In the genomic region with DNA sequence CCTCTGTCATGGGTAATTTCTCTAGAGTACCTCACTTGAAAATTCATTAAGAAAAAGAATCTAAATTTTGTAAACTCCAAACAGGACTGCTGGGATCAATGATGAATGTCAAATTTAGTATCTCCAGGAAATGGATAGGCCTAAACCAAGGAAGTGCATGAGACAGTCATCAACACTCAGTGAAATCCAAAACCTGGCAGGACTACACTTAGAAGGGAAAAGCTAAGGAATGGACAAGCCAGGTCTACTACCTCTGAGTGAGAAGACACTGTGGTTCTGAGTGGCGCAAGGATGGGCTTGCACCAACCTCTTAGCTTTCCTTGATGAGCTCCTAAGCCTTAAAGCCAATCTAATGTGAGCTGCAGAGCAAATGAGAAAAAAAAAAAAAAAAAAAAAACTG, we compare ENCODE assay signal across 10 mouse cellular contexts. TPM values are rescaled to one million over a fixed set of nuclear protein-coding genes. Genes with fewer than 3 reads are reported as not detected.
DNase-seq lines count a peak whose midpoint lies in the region; ATAC-seq and TF ChIP-seq lines count a peak whose summit lies in the region.
"Had no signal": no experiment of that assay in that cellular context is flagged by ENCODE, and none has a peak within 500 bp of the region (broad histone marks: within the 10 kb centered on the region; RNA-seq: fewer than 3 reads in every experiment).

No protein-coding gene starts in this region.

- H3K4me3 ChIP-seq in forebrain, embryonic 13.5 days = no peak overlapping the region
- H3K4me3 ChIP-seq in forebrain, embryonic 14.5 days (ENCODE audit: low read depth, low read length) = no peak overlapping the region
- peak overlapping the region; percentile 88; the same call in 1 of the 2 replicates for H3K4me3 ChIP-seq in kidney, embryonic 15.5 days (replicated peaks)
- H3K4me3 ChIP-seq in ES-E14 (ENCODE audit: insufficient read depth in 1 of 2, low read depth in 1 of 2, low read length in 2 of 2, poor library complexity in 1 of 2, severe bottlenecking in 1 of 2) = peak overlapping the region in 1 of 2 experiments; percentile 35; a peak in 1 of 4 replicates
- H3K4me3 ChIP-seq in liver, postnatal 0 days (ENCODE audit: low read depth, low read length) = peak overlapping the region; percentile 78

- no peak for ATAC-seq in forebrain, embryonic 13.5 days
- no peak for ATAC-seq in forebrain, embryonic 14.5 days
- no peak for ATAC-seq in kidney, embryonic 15.5 days (replicated peaks; ENCODE audit: low FRiP score)
- ATAC-seq in liver, postnatal 0 days = no peak
- ATAC-seq in CD4-positive, CD25-positive, alpha-beta regulatory T cell, adult 4 months = no peak

- no peak for DNase-seq in forebrain, embryonic 14.5 days (ENCODE audit: low spot score)
- DNase-seq in kidney, adult 8-10 months = no peak
- no peak for DNase-seq in ES-E14 (ENCODE audit: low read depth, low spot score)
- no peak for DNase-seq in liver, postnatal 0 days
- no peak for DNase-seq in spleen, adult 12 weeks (ENCODE audit: low spot score)
- DNase-seq: gastrocnemius, postnatal 14 days had no signal

- no peaks in the 10 kb centered on the region for H3K27me3 ChIP-seq in forebrain, embryonic 13.5 days
- H3K27me3 ChIP-seq in forebrain, embryonic 14.5 days (replicated peaks; ENCODE audit: control insufficient read depth, insufficient read depth, low read length) = no peaks in the 10 kb centered on the region
- H3K27me3 ChIP-seq in kidney, embryonic 15.5 days = no peaks in the 10 kb centered on the region
- no peaks in the 10 kb centered on the region for H3K27me3 ChIP-seq in liver, postnatal 0 days (ENCODE audit: insufficient read depth, low read length)

- peaks cover under 1% of the 10 kb centered on the region for H3K36me3 ChIP-seq in forebrain, embryonic 13.5 days (ENCODE audit: poor library complexity, severe bottlenecking)
- H3K36me3 ChIP-seq in forebrain, embryonic 14.5 days (ENCODE audit: control insufficient read depth, insufficient read depth, low read length) = peaks cover under 1% of the 10 kb centered on the region; the same call in 1 of the 2 replicates
- peaks cover 5% of the 10 kb centered on the region; the same call in 1 of the 2 replicates for H3K36me3 ChIP-seq in kidney, embryonic 15.5 days
- peaks cover 4% of the 10 kb centered on the region for H3K36me3 ChIP-seq in ES-E14 (ENCODE audit: control insufficient read depth, insufficient read depth, low read length, poor library complexity, severe bottlenecking)
- H3K36me3 ChIP-seq in liver, postnatal 0 days (replicated peaks; ENCODE audit: insufficient read depth, low read length) = peaks cover 13% of the 10 kb centered on the region

- no peak for TF ChIP-seq EP300 in liver, postnatal 0 days (IDR thresholded peaks at IDR 0.05; ENCODE audit: low read depth)

- H3K4me1 ChIP-seq in forebrain, embryonic 13.5 days = peaks cover 58% of the 10 kb centered on the region
- H3K4me1 ChIP-seq in forebrain, embryonic 14.5 days (ENCODE audit: control insufficient read depth, insufficient read depth, low read length) = peaks cover 20% of the 10 kb centered on the region
- peaks cover 61% of the 10 kb centered on the region for H3K4me1 ChIP-seq in kidney, embryonic 15.5 days
- H3K4me1 ChIP-seq in ES-E14 (ENCODE audit: control insufficient read depth in 2 of 2, insufficient read depth in 2 of 2, low read length in 2 of 2, poor library complexity in 1 of 2) = peaks cover 9 to 15% of the 10 kb centered on the region in 2 experiments
- peaks cover 9% of the 10 kb centered on the region for H3K4me1 ChIP-seq in liver, postnatal 0 days (ENCODE audit: insufficient read depth)

- in situ Hi-C loops in ES-E14 (cut with MboI; ENCODE audit: low sequenced_read_pairs in 2 of 2, unreplicated experiment in 2 of 2) = no loop called here

- H3K9me3 ChIP-seq in forebrain, embryonic 13.5 days (replicated peaks) = no peaks in the 10 kb centered on the region
- H3K9me3 ChIP-seq in forebrain, embryonic 14.5 days (replicated peaks; ENCODE audit: control insufficient read depth, low read length) = no peaks in the 10 kb centered on the region
- no peaks in the 10 kb centered on the region for H3K9me3 ChIP-seq in kidney, embryonic 15.5 days (replicated peaks)
- H3K9me3 ChIP-seq in ES-E14 (ENCODE audit: control insufficient read depth, insufficient read depth, low read depth, low read length) = no peaks in the 10 kb centered on the region
- no peaks in the 10 kb centered on the region for H3K9me3 ChIP-seq in liver, postnatal 0 days (ENCODE audit: low read length)

- H3K9ac ChIP-seq in forebrain, embryonic 13.5 days = no peak overlapping the region
- H3K9ac ChIP-seq in forebrain, embryonic 14.5 days (ENCODE audit: low read length) = no peak overlapping the region
- no peak overlapping the region for H3K9ac ChIP-seq in kidney, embryonic 15.5 days
- no peak overlapping the region for H3K9ac ChIP-seq in ES-E14 (ENCODE audit: insufficient read depth, low read depth, low read length, poor library complexity, severe bottlenecking)
- H3K9ac ChIP-seq in liver, postnatal 0 days (replicated peaks) = no peak overlapping the region

- no peak for TF ChIP-seq CTCF in liver, postnatal 0 days (IDR thresholded peaks at IDR 0.05; ENCODE audit: low read depth)

- 89% methylated on average over 1 of the region's 1 CpGs for WGBS in forebrain, embryonic 13.5 days
- 88% methylated on average over 1 of the region's 1 CpGs for WGBS in forebrain, embryonic 14.5 days
- 69% methylated on average over 1 of the region's 1 CpGs for WGBS in kidney, embryonic 15.5 days
- WGBS in liver, postnatal 0 days (ENCODE audit: insufficient replicate concordance) = 84% methylated on average over 1 of the region's 1 CpGs

- no peak overlapping the region for H3K27ac ChIP-seq in forebrain, embryonic 13.5 days
- H3K27ac ChIP-seq in forebrain, embryonic 14.5 days (ENCODE audit: low read depth, low read length) = no peak overlapping the region
- H3K27ac ChIP-seq in kidney, embryonic 15.5 days = no peak overlapping the region
- no peak overlapping the region for H3K27ac ChIP-seq in ES-E14 (ENCODE audit: insufficient read depth, low read depth, low read length, poor library complexity, severe bottlenecking)
- peak overlapping the region; percentile 8; the same call in 1 of the 2 replicates for H3K27ac ChIP-seq in liver, postnatal 0 days (ENCODE audit: low read depth)
- H3K27ac ChIP-seq: macrophage had no signal

- H3K4me2 ChIP-seq in forebrain, embryonic 13.5 days = 0 out of 2 replicates have a peak overlapping the region, but pooled peaks have one; percentile 10
- H3K4me2 ChIP-seq in forebrain, embryonic 14.5 days (ENCODE audit: low read length) = no peak overlapping the region
- H3K4me2 ChIP-seq in kidney, embryonic 15.5 days = peak overlapping the region; percentile 85
- H3K4me2 ChIP-seq in liver, postnatal 0 days (ENCODE audit: low read depth, low read length) = peak overlapping the region; percentile 78

TF ChIP-seq in ES-E14, 5 proteins besides CTCF, POLR2A, EP300 and RAD21:
- no peak for TF ChIP-seq CHD2 (IDR thresholded peaks at IDR 0.05; ENCODE audit: low read depth, low read length)
- no peak for TF ChIP-seq MAFK (IDR thresholded peaks at IDR 0.05; ENCODE audit: insufficient read depth, low read depth, low read length)
- TF ChIP-seq ZNF384 (IDR thresholded peaks at IDR 0.05; ENCODE audit: low read depth, low read length) = 0 out of 2 replicates have a peak, but pooled peaks have one; percentile 41

RNA-seq across cellular contexts. Expression of a gene that starts 2.8 kb away (rescaled TPM):
- polyA plus RNA-seq in forebrain, embryonic 13.5 days (2015; fragmentation: Nextera tagmentation; extraction: Ambion mirVana) = 27.4 and 27.9 TPM in 2 replicates
- 26.7 and 26.8 TPM in 2 replicates for polyA plus RNA-seq in forebrain, embryonic 14.5 days (2014; fragmentation: Nextera tagmentation; extraction: Ambion mirVana)
- polyA plus RNA-seq in kidney, embryonic 15.5 days (2015; fragmentation: Nextera tagmentation; extraction: Ambion mirVana) = 50.3 and 62.9 TPM in 2 replicates
- total RNA-seq in ES-E14 (2012; rRNA removed) = 275 and 332 TPM in 2 replicates
- 38.9 and 67.2 TPM in 2 replicates for polyA plus RNA-seq in liver, postnatal 0 days (2015; fragmentation: Nextera tagmentation; extraction: Ambion mirVana)
- 10 to 100 TPM; 18.0 to 21.9 TPM for polyA plus RNA-seq in CD4-positive, CD25-positive, alpha-beta regulatory T cell, adult 4 months (2017; shearing (Covaris generic))

RNA-seq across cellular contexts. Expression of a gene that starts 32.1 kb away (rescaled TPM):
- 1.2 and 1.6 TPM in 2 replicates for polyA plus RNA-seq in forebrain, embryonic 13.5 days (2015; fragmentation: Nextera tagmentation; extraction: Ambion mirVana)
- polyA plus RNA-seq in forebrain, embryonic 14.5 days (2014; fragmentation: Nextera tagmentation; extraction: Ambion mirVana) = 2.5 and 4.8 TPM in 2 replicates
- 3.7 and 3.9 TPM in 2 replicates for polyA plus RNA-seq in kidney, embryonic 15.5 days (2015; fragmentation: Nextera tagmentation; extraction: Ambion mirVana)
- total RNA-seq in ES-E14 (2012; rRNA removed) = 1.3 and 1.4 TPM in 2 replicates
- polyA plus RNA-seq in liver, postnatal 0 days (2015; fragmentation: Nextera tagmentation; extraction: Ambion mirVana) = 0.25 and 0.32 TPM in 2 replicates
- not detected for polyA plus RNA-seq in CD4-positive, CD25-positive, alpha-beta regulatory T cell, adult 4 months (2017; shearing (Covaris generic))
- polyA plus RNA-seq: macrophage had no signal

Comparison
In these comparisons a context has a peak if more than half of its experiments do, and no peak if none do; other contexts are left out.
1. H3K4me3 ChIP-seq: peak in kidney, embryonic 15.5 days (single experiment) and liver, postnatal 0 days (single experiment); none in forebrain, embryonic 13.5 days (single experiment) and forebrain, embryonic 14.5 days (single experiment).